Mouse (Mus musculus) cerebellum, adult 9-11 months (tissue): ENCODE data around the gene Ascc2.
A peak's percentile ranks its signal among the peaks of the same experiment; 100 is the strongest.

Experiments
- DNase-seq: peaks from one replicate; pipeline ENCODE4 v3.0.0; 2022

The Ascc2 gene

DNA sequence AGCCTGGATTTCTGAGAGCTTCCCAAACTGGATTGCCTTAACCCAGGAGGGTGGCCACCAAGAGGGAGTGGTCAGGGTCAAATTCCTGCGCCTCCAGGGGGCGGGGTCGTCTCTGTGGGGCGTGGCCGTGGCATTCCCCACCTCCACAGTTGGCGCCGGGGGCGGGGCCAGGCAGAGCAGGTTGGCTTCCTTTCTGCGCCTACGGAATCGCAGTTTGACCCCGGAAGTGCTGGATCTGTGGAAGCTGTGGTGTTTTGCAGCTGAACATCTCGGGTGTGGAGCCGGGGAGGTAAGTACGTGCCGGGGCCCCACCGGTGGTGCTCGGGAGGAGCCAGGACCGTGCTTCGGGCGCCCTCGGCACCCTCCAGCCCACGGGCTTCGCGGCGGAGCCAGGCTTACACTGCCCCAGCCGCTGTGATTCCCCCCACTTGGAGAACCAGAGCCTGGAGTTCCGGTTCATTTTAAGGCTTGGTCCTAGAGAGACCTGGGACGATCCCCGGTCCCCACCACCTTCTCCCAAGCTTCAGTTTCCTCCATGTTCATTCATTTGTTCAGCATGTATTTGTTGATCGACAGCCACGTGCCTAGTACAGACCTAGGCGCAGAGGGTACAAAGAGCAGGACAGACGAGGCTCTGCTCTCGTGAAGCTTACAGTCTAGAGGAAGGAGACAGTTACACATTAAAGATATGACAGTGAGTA, at the start of gene Ascc2:
Gene Ascc2 (plus strand): TSS at position 214 of the 701 bp plus-strand sequence.
- peak; percentile 84 for DNase-seq

GRCm38 (mm10) chr11:4591811-4592210, 45.7 kb upstream of the Ascc2 start:
- no peak for DNase-seq

- DNase-seq = no peak
Observed at GRCm38 (mm10) chr11:4593491-4593848, 44.1 kb upstream of the Ascc2 start.

- no peak for DNase-seq
Observed at GRCm38 (mm10) chr11:4593849-4594607, 43.5 kb upstream of the Ascc2 start.

GRCm38 (mm10) chr11:4594608-4595500, 42.7 kb upstream of the Ascc2 start, which contains the start of gene Mtmr3:
TSS of gene Mtmr3 (minus strand) at chr11:4594863.
- DNase-seq = peak; percentile 92

DNA sequence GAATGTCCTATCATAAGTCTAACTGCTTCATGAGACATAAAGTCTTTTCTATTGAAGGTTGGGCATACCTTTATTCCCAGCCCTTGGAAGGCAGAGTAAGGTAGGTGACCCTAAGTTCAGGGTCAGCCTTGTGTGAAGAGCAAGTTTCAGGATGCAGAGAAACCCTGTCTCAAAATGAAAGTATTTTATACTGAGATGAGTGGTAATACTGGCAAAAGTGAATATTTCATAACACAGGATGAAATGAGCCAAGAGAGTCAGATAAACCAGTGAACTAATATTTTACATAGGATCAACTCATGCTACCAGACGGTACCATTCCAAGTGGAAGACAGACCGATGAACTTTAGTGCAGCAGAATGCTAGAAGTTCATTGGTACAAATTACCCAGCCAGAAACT, 39.1 kb upstream of the Ascc2 start:
- DNase-seq = no peak

DNA sequence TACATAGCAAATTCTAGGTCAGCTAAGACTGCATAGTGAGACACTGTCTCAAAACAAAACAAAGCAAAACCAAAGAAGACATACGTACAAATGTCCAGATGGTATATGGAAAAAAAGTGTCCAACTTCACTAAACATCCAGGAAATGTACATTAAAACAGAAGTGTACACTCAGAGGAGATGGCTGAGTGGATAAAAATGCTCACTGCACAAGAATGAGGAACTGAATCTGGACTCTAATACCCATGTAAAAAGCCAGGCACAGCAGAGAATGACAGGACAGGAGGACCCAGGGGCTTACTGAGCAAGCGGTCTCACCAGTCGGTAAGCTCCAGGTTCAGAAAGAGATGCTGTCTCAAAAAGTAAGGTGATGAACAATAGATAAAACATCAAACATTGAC, 37.6 kb upstream of the Ascc2 start:
- no peak for DNase-seq

GRCm38 (mm10) chr11:4601890-4602289, 35.7 kb upstream of the Ascc2 start:
- DNase-seq = no peak

DNA sequence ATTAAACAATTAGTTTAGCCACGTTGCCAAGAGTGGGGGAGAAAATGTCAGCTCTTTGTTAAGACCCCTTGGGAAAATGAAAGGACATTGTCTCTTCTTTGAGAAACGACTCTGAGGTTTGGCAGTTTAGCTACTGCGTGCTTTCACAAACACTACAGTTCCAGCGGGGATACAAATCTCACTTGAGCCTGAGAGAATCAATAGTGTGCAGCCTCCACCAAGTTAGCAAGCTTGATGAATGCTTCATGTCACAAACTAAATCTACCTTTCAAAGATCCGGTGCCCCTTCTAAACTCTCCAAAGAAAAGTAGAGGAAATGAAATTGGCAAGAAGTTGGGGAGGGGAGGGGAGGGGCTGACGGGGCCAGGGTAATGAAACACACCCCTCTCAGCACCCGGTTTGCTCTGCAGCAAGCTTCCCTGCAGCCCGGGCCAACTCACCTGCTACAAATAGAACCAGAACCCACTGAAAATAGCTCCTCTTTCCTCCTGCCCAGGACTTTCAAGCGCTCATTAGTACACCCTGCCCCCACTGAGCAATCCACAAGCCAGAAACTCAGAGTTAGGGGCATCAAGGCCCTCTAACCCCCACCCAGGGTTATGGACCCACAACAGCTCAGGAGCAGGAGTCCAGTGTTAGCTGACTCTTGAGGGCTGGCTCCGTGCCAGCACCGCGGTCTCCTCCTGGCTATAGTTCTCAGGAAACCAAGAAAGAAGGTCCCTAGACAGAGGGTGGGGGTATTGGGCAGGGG, 34.7 kb upstream of the Ascc2 start:
- no peak for DNase-seq

DNA sequence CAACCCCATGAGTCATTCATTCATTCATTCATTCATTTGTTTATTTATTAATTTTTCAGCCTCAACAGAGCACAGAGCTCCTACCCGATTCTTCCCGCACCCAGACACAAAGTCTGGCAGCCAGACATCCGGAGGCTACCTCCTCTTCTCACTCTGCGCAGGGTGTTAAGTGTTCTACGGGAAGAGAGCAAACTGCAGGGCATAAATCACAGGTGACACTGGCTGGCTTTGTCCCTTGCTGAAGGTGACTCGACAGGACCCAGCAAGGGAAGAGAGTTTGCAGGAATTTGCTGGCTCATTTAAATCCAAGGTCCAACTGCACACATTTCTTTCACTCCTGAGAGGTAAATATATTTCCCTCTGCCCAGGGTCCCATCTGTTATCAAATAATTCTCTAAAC, 33.1 kb upstream of the Ascc2 start:
- DNase-seq = no peak

DNA sequence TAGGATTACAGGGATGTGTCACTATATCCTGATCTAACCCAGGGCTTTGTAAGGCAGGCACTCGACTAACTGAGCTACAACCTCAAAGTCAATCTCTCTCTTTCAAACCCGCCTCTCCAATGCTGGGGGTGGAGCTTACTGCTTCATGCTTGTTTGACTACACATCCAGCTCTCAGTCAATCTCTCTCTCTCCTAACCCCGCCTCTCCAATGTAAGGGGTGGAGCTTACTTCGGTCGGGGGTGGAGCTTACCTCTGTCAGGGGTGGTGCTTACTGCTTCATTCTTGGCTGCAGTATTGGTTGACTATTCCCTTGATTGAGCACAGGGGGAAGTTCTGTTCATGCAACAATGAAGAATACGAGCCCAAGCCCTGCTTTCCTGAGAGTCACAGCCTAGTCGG, 32.1 kb upstream of the Ascc2 start:
- DNase-seq = no peak

DNA sequence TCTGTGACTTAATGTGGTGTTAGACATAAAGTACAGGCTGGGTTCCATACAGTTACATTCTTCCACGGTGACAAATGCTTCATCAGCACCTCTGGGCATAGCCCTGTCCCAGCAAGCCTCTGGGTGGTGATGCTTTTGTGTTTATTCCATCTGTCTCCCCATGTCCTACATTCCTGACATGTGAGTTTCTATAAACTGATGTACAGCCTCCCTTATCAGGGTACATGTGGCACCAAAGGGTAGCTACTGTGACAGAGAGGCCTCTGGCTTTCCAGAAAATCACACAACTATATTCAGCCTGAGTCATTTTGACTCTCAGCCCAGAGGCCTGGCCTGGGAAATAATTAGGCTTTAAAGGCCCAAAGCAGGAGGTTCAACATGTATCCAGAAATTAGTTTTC, 31.0 kb upstream of the Ascc2 start:
- no peak for DNase-seq

DNA sequence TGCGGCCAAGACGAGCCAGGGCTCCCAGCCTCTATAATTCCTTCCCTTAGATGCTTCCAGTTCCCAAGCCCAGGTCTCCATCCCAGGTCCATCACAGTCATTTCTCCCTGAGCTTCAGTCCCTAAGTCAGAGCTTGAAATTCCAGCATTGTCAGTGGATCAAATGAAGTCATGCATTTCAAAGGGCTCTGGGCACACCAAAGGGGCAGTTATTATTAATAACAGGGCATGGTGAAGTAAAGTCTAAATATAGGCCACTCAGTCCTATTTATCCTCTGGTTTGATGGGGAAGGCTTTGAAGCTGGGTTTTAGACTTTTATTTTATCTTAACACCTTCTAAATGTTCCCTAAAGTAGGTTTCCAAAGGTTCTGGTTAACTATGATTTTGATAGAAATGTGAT, 25.6 kb upstream of the Ascc2 start:
- DNase-seq = no peak

DNA sequence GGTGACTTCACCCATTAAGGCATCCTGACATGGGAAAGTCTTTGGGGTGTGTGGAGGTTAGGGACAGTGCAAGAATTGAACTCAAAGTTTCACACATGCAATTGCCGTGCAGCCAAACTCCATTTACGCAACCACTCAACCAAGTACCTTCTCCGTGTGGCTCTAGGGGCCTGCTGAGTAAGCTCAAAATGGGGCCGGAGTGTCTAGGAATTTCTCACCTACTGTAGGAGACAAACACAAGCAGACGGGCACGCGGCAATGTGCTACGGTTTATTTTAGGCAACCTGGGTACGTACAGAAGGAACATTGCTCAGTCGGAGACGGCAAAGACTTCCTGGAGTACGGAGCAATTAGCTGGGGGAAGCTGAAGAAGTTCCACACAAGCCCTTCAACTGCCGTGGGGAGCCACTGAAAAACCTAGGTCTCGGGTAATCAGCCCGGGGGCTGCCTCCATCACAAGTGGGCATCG, 17.5 kb upstream of the Ascc2 start, which contains the start of gene Gm11032:
Gene Gm11032 (plus strand): TSS at position 51 of the 469 bp plus-strand sequence.
- no peak for DNase-seq

DNA sequence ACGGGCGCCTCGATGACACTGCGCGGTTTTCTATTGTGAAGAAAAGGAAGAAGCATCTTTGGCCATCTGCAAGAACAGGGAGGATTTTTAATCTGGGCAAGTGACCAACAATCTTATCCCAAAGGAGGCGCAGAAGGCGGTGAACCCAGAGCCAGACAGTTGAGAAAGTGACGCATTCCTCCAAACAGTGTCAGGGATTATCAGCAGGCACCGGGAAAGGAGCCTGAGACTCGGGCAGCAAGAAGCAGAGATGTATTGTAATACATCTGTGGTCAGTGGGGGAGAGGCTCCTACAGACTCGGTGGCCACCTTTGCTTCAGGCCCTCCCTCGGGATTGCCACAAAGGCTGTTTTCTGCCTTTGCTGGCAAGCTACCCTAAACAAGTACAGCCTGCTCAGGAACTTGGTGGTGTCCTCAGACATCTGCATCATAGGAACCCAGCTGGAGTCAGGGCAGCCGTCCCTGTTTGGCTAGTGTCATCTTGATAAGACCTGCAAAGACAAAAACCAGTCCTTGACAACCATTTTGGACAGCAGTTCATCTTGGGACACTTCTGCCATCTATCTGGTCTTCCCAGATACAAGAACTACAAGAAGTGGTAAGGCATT, 16.9 kb upstream of the Ascc2 start:
- DNase-seq = no peak

DNA sequence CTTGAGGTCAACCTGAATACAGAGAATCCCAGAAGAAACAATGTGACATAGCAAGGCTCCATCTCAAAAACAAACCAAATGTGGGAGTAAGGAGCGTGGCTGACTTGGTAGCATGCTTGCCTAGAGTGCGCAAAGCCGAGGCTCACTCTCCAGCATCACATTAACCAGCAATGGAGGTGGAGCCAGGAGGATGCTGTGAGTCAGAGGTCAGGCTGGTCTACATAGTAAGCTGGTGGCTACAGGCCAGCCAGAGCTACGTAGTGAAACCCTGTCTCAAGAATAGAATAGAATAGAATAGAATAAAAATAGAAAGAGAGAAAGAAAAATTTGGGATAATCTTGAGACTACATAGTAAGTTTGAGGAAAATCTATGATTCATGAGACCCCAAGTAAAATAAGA, 15.7 kb upstream of the Ascc2 start:
- no peak for DNase-seq

DNA sequence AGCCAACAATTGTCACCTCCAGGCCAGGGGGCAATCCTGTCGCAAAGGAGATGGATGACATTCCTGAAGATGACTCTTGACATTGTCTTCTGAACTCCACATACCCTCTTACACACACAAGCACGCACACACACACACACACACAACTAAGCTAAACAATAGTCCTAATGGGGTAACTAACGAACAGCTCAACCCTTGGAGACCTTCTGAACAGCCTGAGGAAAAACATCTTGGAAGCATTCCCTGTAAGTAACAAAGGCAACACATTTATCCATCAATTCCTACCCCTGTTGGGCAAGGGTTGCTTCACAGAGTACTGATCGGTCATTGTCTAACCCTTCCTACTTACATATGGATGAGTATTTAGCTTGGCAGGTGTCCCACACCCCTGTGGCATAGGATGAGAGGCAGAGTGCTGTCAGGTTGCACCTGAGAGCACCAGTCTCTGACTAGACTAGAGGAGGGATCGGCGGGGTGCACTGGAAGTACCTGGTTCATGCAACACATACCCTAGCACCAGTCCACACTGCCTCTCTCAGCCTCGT, 15.0 kb upstream of the Ascc2 start:
- no peak for DNase-seq

- DNase-seq = no peak
Observed at GRCm38 (mm10) chr11:4622997-4623396, 14.6 kb upstream of the Ascc2 start.

GRCm38 (mm10) chr11:4625931-4626330, 11.6 kb upstream of the Ascc2 start:
- DNase-seq = no peak

GRCm38 (mm10) chr11:4627636-4628035, 9.9 kb upstream of the Ascc2 start:
- DNase-seq = no peak

DNA sequence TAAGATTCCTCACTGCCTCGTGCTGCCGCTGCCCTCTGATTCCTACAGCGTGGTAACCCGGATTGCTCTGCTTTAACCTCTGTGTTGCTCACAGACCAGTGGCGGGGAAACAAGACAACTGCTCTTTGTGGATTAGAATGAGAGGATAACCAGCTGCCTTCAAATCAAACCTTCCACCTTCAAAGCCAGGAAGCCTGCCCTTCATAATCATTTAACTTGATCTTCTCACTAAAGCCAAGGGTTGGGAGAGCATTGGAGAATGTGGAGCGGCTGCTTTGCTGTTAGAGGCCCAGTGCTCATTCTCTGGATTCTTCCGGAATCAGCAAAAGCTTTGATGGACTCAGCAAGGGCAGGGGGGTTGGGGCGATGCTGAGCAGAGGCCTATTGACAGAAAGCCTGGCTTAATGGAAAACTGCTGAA, 7.7 kb upstream of the Ascc2 start:
- DNase-seq = no peak

- DNase-seq = no peak
Observed at GRCm38 (mm10) chr11:4633420-4633819, 4.1 kb upstream of the Ascc2 start.
